Mouse (Mus musculus) kidney, embryonic 16.5 days (tissue): ENCODE data around the gene Rasgef1a. TPM values are rescaled to one million over a fixed set of nuclear protein-coding genes. Genes with fewer than 3 reads are reported as not detected.
A peak's percentile ranks its signal among the peaks of the same experiment; 100 is the strongest.

Experiments
- ATAC-seq: fragments of 200-750 bp; cut with Nextera tagmentation; 2 replicates; pipeline ENCODE4 v1.8.0; 2017; ENCODE audit warnings: moderate TSS enrichment; ENCODE audit not compliant: low FRiP score, low TSS enrichment
- H3K27ac ChIP-seq: fragments of 300-500 bp; sonication (generic); 2 replicates; pipeline ENCODE4 v1.5.1; 2014; ENCODE audit warnings: low read length
- H3K27me3 ChIP-seq: fragments of 300-500 bp; sonication (generic); 2 replicates; pipeline ENCODE4 v1.6.1; 2014; ENCODE audit warnings: low read length, control low read depth, mixed read lengths; ENCODE audit not compliant: insufficient read depth
- H3K36me3 ChIP-seq: fragments of 300-500 bp; sonication (generic); 2 replicates; pipeline ENCODE4 v1.6.1; 2014; ENCODE audit warnings: low read length, control low read depth, mixed read lengths; ENCODE audit not compliant: insufficient read depth
- H3K4me1 ChIP-seq: fragments of 300-500 bp; sonication (generic); 2 replicates; pipeline ENCODE4 v1.6.1; 2014; ENCODE audit warnings: low read length, control low read depth, mixed read lengths; ENCODE audit not compliant: insufficient read depth
- H3K4me2 ChIP-seq: fragments of 300-500 bp; sonication (generic); replicated peaks from 2 replicates; pipeline ENCODE4 v1.6.1; 2014; ENCODE audit warnings: low read depth, low read length
- H3K4me3 ChIP-seq: fragments of 300-500 bp; sonication (generic); 2 replicates; pipeline ENCODE4 v1.5.1; 2014; ENCODE audit warnings: mild to moderate bottlenecking, low read length
- H3K9ac ChIP-seq: fragments of 300-500 bp; sonication (generic); replicated peaks from 2 replicates; pipeline ENCODE4 v1.6.1; 2014; ENCODE audit warnings: low read length
- H3K9me3 ChIP-seq: fragments of 300-500 bp; sonication (generic); 2 replicates; pipeline ENCODE4 v1.6.1; 2016; ENCODE audit warnings: low read length, control low read depth
- WGBS: fragments of 180-500 bp; shearing (Covaris S2); extraction: QIAGEN DNeasy Blood & Tissue Kit; methylation state at CpG from one replicate; pipeline ENCODE4 v1.1.7; 2014; 5-methylcytosine and 5-hydroxymethylcytosine counted together
- polyA plus RNA-seq: library from polyadenylated mRNA; unstranded; fragments of >200 nt; fragmentation: Nextera tagmentation; extraction: Ambion mirVana; gene quantifications from 2 replicates; pipeline ENCODE4 v1.2.1, GENCODE M21; 2015

Gene Rasgef1a
- polyA plus RNA-seq, 1 experiment from 2014 or later = 1.5 TPM

GRCm38 (mm10) chr6:118007302-118007701 is 3.9 kb upstream of the Rasgef1a start:
- Histone ChIP-seq H3K36me3 (no peaks in the 10 kb centered on the region), H3K4me3 (no peak overlapping the region), H3K9ac (no peak overlapping the region), H3K4me1 (0 out of 2 replicates have a peak, but pooled peaks cover 5% of the 10 kb centered on the region), H3K9me3 (no peaks in the 10 kb centered on the region), H3K27me3 (peaks cover 25% of the 10 kb centered on the region), H3K27ac (no peak overlapping the region), H3K4me2 (no peak overlapping the region)
- no peak for ATAC-seq
- WGBS = 52% methylated on average over 5 of the region's 5 CpGs

GRCm38 (mm10) chr6:118007843-118008539 is 3.2 kb upstream of the Rasgef1a start:
- no peaks in the 10 kb centered on the region for H3K36me3 ChIP-seq
- H3K9ac ChIP-seq = no peak overlapping the region
- 0 out of 2 replicates have a peak, but pooled peaks cover 5% of the 10 kb centered on the region for H3K4me1 ChIP-seq
- no peaks in the 10 kb centered on the region for H3K9me3 ChIP-seq
- WGBS = 68% methylated on average over 4 of the region's 4 CpGs
- no peak overlapping the region for H3K4me2 ChIP-seq
- H3K27me3 ChIP-seq = peaks cover 32% of the 10 kb centered on the region
- ATAC-seq = no peak
- no peak overlapping the region for H3K4me3 ChIP-seq
- H3K27ac ChIP-seq = no peak overlapping the region

GRCm38 (mm10) chr6:118010256-118010655 is 982 bp upstream of the Rasgef1a start:
- peaks cover 43% of the 10 kb centered on the region for H3K27me3 ChIP-seq
- H3K9ac ChIP-seq = no peak overlapping the region
- H3K9me3 ChIP-seq = no peaks in the 10 kb centered on the region
- H3K4me3 ChIP-seq = no peak overlapping the region
- H3K4me1 ChIP-seq = 0 out of 2 replicates have a peak, but pooled peaks cover 5% of the 10 kb centered on the region
- H3K36me3 ChIP-seq = no peaks in the 10 kb centered on the region
- no peak overlapping the region for H3K4me2 ChIP-seq
- WGBS = 48% methylated on average over 3 of the region's 3 CpGs
- H3K27ac ChIP-seq = no peak overlapping the region
- no peak for ATAC-seq

GRCm38 (mm10) chr6:118011616-118012316 is 528 bp downstream of the Rasgef1a start:
- Histone ChIP-seq H3K27me3 (peaks cover 40% of the 10 kb centered on the region), H3K4me1 (0 out of 2 replicates have a peak, but pooled peaks cover 5% of the 10 kb centered on the region), H3K4me3 (peak overlapping the region; percentile 50), H3K36me3 (no peaks in the 10 kb centered on the region), H3K27ac (no peak overlapping the region), H3K4me2 (peak overlapping the region; percentile 80), H3K9me3 (no peaks in the 10 kb centered on the region), H3K9ac (no peak overlapping the region; the same call in 1 of the 2 replicates)
- 8% methylated on average over 38 of the region's 38 CpGs for WGBS
- peak; percentile 51; the same call in 1 of the 2 replicates for ATAC-seq

- H3K4me3 ChIP-seq = no peak overlapping the region
- WGBS = 76% methylated on average over 3 of the region's 3 CpGs
- ATAC-seq = no peak
- H3K4me1 ChIP-seq = 0 out of 2 replicates have a peak, but pooled peaks cover 5% of the 10 kb centered on the region
- no peak overlapping the region for H3K27ac ChIP-seq
- no peak overlapping the region for H3K4me2 ChIP-seq
- H3K36me3 ChIP-seq = no peaks in the 10 kb centered on the region
- peaks cover 40% of the 10 kb centered on the region for H3K27me3 ChIP-seq
- H3K9ac ChIP-seq = no peak overlapping the region
- H3K9me3 ChIP-seq = no peaks in the 10 kb centered on the region
These were observed 1.1 kb downstream of the Rasgef1a start for GRCm38 (mm10) chr6:118012317-118012700.

GRCm38 (mm10) chr6:118012987-118013866 is 2.0 kb downstream of the Rasgef1a start:
- WGBS = 65% methylated on average over 11 of the region's 11 CpGs
- H3K36me3 ChIP-seq = no peaks in the 10 kb centered on the region
- 0 out of 2 replicates have a peak, but pooled peaks cover 5% of the 10 kb centered on the region for H3K4me1 ChIP-seq
- H3K9me3 ChIP-seq = no peaks in the 10 kb centered on the region
- H3K27me3 ChIP-seq = peaks cover 40% of the 10 kb centered on the region
- no peak overlapping the region for H3K4me3 ChIP-seq
- H3K4me2 ChIP-seq = no peak overlapping the region
- ATAC-seq = no peak
- H3K27ac ChIP-seq = no peak overlapping the region
- H3K9ac ChIP-seq = no peak overlapping the region

- Histone ChIP-seq H3K27me3 (peaks cover 40% of the 10 kb centered on the region), H3K9ac (no peak overlapping the region), H3K4me3 (no peak overlapping the region), H3K9me3 (no peaks in the 10 kb centered on the region), H3K4me2 (no peak overlapping the region), H3K36me3 (no peaks in the 10 kb centered on the region), H3K4me1 (0 out of 2 replicates have a peak, but pooled peaks cover 5% of the 10 kb centered on the region), H3K27ac (no peak overlapping the region)
- no peak for ATAC-seq
- WGBS = 65% methylated on average over 4 of the region's 4 CpGs
These were observed 3.6 kb downstream of the Rasgef1a start for GRCm38 (mm10) chr6:118014881-118015280.

- Histone ChIP-seq H3K9ac (no peak overlapping the region), H3K27ac (no peak overlapping the region), H3K4me1 (0 out of 2 replicates have a peak, but pooled peaks cover 5% of the 10 kb centered on the region), H3K4me2 (no peak overlapping the region), H3K27me3 (peaks cover 31% of the 10 kb centered on the region), H3K9me3 (no peaks in the 10 kb centered on the region), H3K4me3 (no peak overlapping the region), H3K36me3 (no peaks in the 10 kb centered on the region)
- ATAC-seq = no peak
- 82% methylated on average over 3 of the region's 3 CpGs for WGBS
These were observed 4.7 kb downstream of the Rasgef1a start for GRCm38 (mm10) chr6:118015971-118016370.

- Histone ChIP-seq H3K36me3 (no peaks in the 10 kb centered on the region), H3K9me3 (no peaks in the 10 kb centered on the region), H3K4me2 (no peak overlapping the region), H3K27me3 (peaks cover 4% of the 10 kb centered on the region), H3K4me1 (no peaks in the 10 kb centered on the region), H3K9ac (no peak overlapping the region), H3K4me3 (no peak overlapping the region), H3K27ac (no peak overlapping the region)
- WGBS = 59% methylated on average over 5 of the region's 5 CpGs
- no peak for ATAC-seq
These were observed 7.4 kb downstream of the Rasgef1a start for GRCm38 (mm10) chr6:118018666-118019065.
